Mouse (Mus musculus) Patski (cell line): ENCODE measurements at regions not wholly inside any gene's neighbourhood (a gene's known extent, or its start where the extent isn't known, plus 50 kb on each side); places are given as distances from the start of the nearest gene placed in this dataset.

Experiments
- ATAC-seq: fragments of 100-300 bp; one replicate; pipeline ENCODE4 v1.8.0; 2021
- CTCF ChIA-PET: fragments of 350-600 bp; sonication (Branson Sonifier 250); formaldehyde crosslinking; loops from one replicate; lab custom pipeline; 2022; ENCODE audit warnings: inconsistent platforms; lab: Charles Lee
- POLR2A ChIA-PET: fragments of 350-600 bp; sonication (Branson Sonifier 250); formaldehyde crosslinking; loops from one replicate; lab custom pipeline; 2022; ENCODE audit warnings: antibody characterized with exemption, inconsistent platforms; lab: Charles Lee
- DNase-seq: peaks from one replicate; pipeline ENCODE4 v3.0.0-alpha.2; 2011; ENCODE audit warnings: low read depth, low spot score
- H3K27me3 ChIP-seq: fragments of 371-371 bp; one replicate; pipeline ENCODE4 v1.5.1; 2021
- CTCF ChIP-seq: fragments of 100-300 bp; IDR thresholded peaks from one replicate; pipeline ENCODE4 v1.5.1; 2021
- in situ Hi-C: fragments of 300-500 bp; cut with MboI; formaldehyde crosslinking; loops from 3 replicates; pipeline ENCODE4 v1.11.1; 2018; ENCODE audit warnings: low pct_unique_long_range_greater_than_20kb, mixed read lengths

DNA sequence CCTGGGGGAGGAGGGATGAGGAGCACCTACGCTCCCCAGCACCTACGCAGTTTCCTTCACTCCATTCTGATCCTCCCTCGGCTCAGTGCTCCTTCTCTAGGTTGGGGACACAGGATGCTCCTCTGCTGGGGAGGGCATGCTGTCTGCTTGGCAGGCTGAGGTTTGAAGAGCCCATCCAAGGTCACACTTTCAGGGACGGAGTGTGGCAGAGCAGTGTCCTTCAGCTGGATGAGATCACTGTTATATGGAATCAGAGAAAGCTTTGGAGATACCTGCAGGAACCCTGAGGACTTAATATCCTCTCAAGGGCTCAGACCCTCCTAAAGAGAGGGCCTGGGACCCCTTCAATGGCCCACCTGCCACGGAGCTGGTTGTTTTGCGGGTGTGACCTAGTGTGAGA, 60.5 kb downstream of the Klhdc7a start:
- ATAC-seq (no peak), DNase-seq (no peak)
- ChIA-PET CTCF (no interaction called here), POLR2A (no interaction called here)
- in situ Hi-C loops, result no loop called here
- TF ChIP-seq CTCF, result no peak
- peaks cover 20% of the 10 kb centered on the region for H3K27me3 ChIP-seq

GRCm38 (mm10) chr4:139906176-139906575, 61.6 kb downstream of the Klhdc7a start:
- in situ Hi-C loops, result no loop called here
- no peak for TF ChIP-seq CTCF
- POLR2A ChIA-PET, result no interaction called here

DNA sequence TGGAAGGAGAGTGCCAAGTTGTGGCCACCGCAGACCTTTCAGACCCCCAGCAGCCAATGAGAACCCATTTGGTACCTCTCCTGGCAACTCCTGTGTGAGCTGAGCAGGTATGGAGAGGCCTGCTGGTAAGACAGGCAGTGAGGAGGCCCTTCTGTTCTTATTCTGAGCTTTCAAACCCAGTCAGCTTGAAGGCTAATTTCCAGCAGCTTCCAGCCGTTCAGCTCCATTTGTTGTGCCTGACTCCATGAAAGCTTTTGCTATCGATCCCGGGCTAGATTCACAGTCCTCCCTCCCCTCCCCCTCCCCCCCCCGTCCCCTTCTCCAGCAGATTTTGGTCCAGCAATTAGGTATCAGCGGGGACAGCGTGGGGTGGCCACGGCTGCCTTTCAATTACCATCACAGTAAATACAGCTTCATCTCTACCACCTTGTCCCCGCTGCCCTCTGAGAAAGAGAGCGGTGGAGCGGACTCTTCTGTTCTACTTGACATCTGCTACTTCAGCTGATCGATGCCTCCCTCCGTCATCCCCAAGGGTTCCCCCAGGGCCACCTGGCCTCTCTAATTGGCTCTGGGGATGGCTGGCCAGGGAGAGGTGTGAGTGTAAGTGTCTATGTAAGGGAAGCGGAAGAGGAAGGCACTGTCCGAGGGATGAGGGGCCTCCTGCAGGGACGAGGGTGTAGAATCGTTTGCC, 62.6 kb downstream of the Klhdc7a start:
- peaks cover 10% of the 10 kb centered on the region for H3K27me3 ChIP-seq
- ChIA-PET POLR2A (no interaction called here), CTCF (no interaction called here)
- ATAC-seq, result no peak
- TF ChIP-seq CTCF, result no peak
- DNase-seq, result no peak
- in situ Hi-C loops, result no loop called here

More at GRCm38 (mm10) chr4:139906176-139906575, 61.6 kb downstream of the Klhdc7a start:
- peaks cover 10% of the 10 kb centered on the region for H3K27me3 ChIP-seq
- CTCF ChIA-PET, result no interaction called here
- no peak for ATAC-seq
- DNase-seq, result no peak

DNA sequence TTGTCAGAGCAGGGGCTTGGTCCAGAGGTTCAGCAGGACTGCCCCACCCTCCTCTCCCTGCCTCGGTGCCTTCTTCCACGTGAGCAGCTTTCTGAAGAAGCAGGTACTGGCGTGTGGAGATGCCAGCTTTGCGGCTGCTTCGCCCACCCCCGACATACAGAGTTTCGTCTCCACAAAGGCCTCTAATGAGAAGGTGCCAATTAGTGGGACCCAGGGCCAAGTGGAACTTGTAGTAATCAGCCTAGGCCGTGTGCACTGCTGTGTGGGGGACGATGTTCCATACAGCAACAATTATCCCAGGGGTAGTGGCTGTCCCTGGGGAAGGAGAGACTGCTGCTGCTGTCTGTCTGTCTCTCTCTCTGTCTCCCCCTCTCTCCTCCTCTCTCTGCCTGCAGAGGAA, 66.6 kb upstream of the Pax7 start:
- no peak for TF ChIP-seq CTCF
- DNase-seq (no peak), ATAC-seq (no peak)
- ChIA-PET POLR2A (interaction anchor here (0.6 kb wide), 1 partner anchor 45 kb away, joined by 3 read pairs; no protein-coding TSS in a partner anchor), CTCF (no interaction called here)
- in situ Hi-C loops, result no loop called here
- H3K27me3 ChIP-seq, result no peaks in the 10 kb centered on the region

DNA sequence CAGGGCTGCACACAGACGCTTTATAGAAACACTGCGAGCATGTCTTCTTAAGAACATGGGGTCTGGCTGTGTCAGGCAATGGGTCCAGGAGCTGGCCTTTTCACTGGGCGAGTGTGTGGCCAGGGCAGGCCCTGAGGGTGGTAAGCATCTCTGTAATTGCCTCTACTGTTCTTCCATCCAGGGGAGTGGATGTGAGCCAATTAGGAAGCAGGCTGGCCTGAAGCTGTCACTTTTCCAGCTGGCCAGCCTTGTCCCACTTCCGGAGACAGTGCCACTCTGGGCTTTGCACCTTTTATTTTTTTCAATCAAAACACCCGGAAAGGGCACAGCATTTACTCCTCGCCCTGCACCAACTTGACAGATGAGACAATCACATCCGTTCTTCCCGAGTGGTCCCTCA, 66.1 kb upstream of the Pax7 start:
- in situ Hi-C loops, result no loop called here
- DNase-seq (no peak), ATAC-seq (no peak)
- ChIA-PET POLR2A (interaction anchor here (0.6 kb wide), 1 partner anchor 46 kb away, joined by 3 read pairs; no protein-coding TSS in a partner anchor), CTCF (no interaction called here)
- H3K27me3 ChIP-seq, result no peaks in the 10 kb centered on the region
- TF ChIP-seq CTCF, result no peak

DNA sequence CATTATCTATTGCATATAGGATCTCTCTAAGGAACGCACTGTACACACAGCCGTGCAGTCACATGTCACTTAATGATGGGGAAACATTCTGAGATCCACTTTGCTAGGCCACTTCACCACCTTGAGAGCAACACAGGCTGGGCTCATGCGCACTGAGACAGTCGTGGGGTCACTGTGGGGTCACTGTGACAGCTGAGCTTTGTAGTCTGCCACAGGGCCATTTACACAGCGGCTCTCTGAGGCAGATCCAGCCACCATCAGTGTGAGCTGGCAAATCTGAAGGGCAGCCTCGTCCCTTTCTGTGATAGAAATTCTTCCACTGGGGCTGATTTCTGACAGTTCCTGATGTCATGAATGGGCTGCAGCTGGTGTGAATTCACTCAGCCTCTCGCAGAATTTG, 59.4 kb upstream of the Pax7 start:
- DNase-seq (no peak), ATAC-seq (no peak)
- no peak for TF ChIP-seq CTCF
- in situ Hi-C loops, result no loop called here
- H3K27me3 ChIP-seq, result peaks cover 6% of the 10 kb centered on the region
- ChIA-PET CTCF (no interaction called here), POLR2A (no interaction called here)

- TF ChIP-seq CTCF, result no peak
- CTCF ChIA-PET, result interaction anchor here (0.9 kb wide), 1 partner anchor 12 kb away, joined by 3 read pairs; no protein-coding TSS in a partner anchor
These were observed 55.7 kb upstream of the Pax7 start for GRCm38 (mm10) chr4:139889013-139889412.

More at GRCm38 (mm10) chr4:139889013-139889412, 55.7 kb upstream of the Pax7 start:
- in situ Hi-C loops, result no loop called here
- H3K27me3 ChIP-seq, result peaks cover 10% of the 10 kb centered on the region
- POLR2A ChIA-PET, result no interaction called here
- DNase-seq (no peak), ATAC-seq (no peak)
